Mouse (Mus musculus): ENCODE data around the gene BC017158.

The BC017158 gene

DNA sequence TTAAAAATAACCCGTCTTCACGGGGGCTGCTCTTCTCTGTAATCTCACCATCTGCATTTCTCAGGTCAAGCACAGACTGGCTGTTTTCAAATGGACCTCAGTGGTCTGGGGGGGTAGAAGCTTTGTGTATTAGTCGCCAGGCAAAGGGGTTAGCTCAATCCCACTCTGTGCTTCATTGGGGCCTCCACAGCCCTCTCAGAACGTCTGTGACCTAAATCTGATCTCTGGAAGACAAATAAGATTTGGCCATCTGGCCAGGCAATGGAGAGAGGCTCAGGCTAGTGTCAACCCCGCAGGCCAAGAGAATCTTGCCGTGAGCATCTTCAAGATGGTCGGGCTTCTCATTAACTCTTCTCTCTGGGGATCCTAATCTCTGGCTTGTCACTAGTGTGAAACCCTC is 16.5 kb upstream of the BC017158 start:
- H3K27me3 ChIP-seq (ENCODE audit: control insufficient read depth, insufficient read depth, low read length, poor library complexity, severe bottlenecking): no peaks in the 10 kb centered on the region
- H3K36me3 ChIP-seq (ENCODE audit: control insufficient read depth, insufficient read depth, low read length, poor library complexity, severe bottlenecking): no peaks in the 10 kb centered on the region
- DNase-seq (ENCODE audit: low read depth, low spot score): no peak

DNA sequence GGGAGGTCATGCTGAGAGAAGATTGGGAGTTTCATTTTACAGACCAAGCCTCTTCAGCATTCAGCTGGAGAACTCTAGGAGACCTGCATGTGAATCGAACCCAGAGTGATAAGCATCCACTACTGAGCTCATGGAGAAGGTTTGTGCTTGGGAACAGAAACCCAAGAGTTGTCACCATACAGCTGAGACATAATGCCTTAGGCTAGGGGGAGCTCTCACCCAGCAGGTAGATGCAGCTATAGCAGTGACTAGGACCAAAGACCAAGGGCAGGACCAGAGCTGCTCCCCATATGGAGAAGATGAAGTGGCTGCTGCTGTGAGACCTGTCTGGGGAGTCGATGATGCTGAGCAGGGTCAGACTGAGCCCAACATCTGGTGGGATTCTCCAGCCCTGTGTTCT is 15.6 kb upstream of the BC017158 start:
- H3K27me3 ChIP-seq (ENCODE audit: control insufficient read depth, insufficient read depth, low read length, poor library complexity, severe bottlenecking): no peaks in the 10 kb centered on the region
- DNase-seq (ENCODE audit: low read depth, low spot score): no peak

DNA sequence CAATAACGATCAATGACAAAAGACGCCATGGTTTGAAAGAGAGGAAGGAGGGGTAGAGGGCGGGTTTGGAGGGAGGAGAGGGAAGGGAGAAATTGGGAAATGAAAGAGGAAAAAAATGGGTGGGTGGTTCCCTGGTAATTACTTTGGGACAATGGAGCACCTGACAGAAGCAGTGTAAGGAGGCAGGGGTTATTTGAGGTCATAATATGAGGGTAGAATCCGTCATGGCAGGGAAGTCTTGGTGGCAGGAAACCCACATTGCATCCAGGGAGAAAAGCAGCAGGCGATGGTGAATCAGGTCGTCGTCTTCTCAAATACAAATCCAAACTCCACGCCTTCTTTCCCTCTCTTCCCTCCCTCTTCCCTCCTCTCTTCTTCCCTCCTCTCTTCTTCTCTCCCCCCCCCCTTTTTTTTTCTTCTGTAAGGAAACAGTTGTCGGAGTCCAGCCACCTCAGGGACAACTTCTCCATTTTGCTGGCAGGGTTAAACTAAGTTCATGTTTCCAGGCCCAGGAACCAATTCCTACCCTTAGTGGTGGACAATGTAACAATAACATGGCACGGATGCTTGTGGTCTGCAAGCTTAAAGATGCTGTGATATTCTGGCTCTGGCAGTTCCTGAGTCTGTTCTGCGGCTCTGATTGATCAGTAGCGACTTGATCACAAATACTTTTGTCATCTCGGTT is 14.5 kb upstream of the BC017158 start:
- DNase-seq (ENCODE audit: low read depth, low spot score): no peak
- Histone ChIP-seq H3K27me3 (ENCODE audit: control insufficient read depth, insufficient read depth, low read length, poor library complexity, severe bottlenecking) (no peaks in the 10 kb centered on the region), H3K36me3 (ENCODE audit: control insufficient read depth, insufficient read depth, low read length, poor library complexity, severe bottlenecking) (no peaks in the 10 kb centered on the region)

More for the DNA sequence above, 15.6 kb upstream of the BC017158 start:
- no peaks in the 10 kb centered on the region for H3K36me3 ChIP-seq (ENCODE audit: control insufficient read depth, insufficient read depth, low read length, poor library complexity, severe bottlenecking)

- H3K27me3 ChIP-seq (ENCODE audit: control insufficient read depth, insufficient read depth, low read length, poor library complexity, severe bottlenecking): no peaks in the 10 kb centered on the region
- H3K36me3 ChIP-seq (ENCODE audit: control insufficient read depth, insufficient read depth, low read length, poor library complexity, severe bottlenecking): no peaks in the 10 kb centered on the region
- DNase-seq (ENCODE audit: low read depth, low spot score): no peak
Measured at GRCm38 (mm10) chr7:128311811-128312210, 13.8 kb upstream of the BC017158 start.

DNA sequence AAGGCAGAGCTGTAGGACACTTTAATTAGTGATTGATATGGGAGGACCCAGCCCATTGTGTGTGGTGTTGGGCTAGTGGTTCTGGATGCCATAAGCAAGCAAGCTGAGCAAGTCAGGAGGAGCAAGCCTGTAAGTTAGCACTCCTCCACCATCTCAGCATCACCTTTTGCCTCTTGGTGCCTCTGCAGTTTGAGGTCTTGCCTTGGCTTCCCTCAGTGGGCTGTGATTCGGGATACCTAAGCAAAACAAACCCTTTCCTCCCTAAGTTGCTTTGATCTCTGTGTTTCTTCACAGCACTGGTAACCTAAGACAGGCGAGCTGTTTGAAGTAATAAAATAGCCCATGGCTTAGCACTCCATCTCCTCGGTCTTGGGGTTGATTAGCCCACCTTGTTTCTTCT is 13.3 kb upstream of the BC017158 start:
- DNase-seq (ENCODE audit: low read depth, low spot score): no peak
- H3K36me3 ChIP-seq (ENCODE audit: control insufficient read depth, insufficient read depth, low read length, poor library complexity, severe bottlenecking): no peaks in the 10 kb centered on the region

GRCm38 (mm10) chr7:128310229-128310688 is 12.3 kb upstream of the BC017158 start:
- DNase-seq (ENCODE audit: low read depth, low spot score): no peak
- Histone ChIP-seq H3K36me3 (ENCODE audit: control insufficient read depth, insufficient read depth, low read length, poor library complexity, severe bottlenecking) (no peaks in the 10 kb centered on the region), H3K27me3 (ENCODE audit: control insufficient read depth, insufficient read depth, low read length, poor library complexity, severe bottlenecking) (no peaks in the 10 kb centered on the region)

More for the DNA sequence above, 13.3 kb upstream of the BC017158 start:
- no peaks in the 10 kb centered on the region for H3K27me3 ChIP-seq (ENCODE audit: control insufficient read depth, insufficient read depth, low read length, poor library complexity, severe bottlenecking)

DNA sequence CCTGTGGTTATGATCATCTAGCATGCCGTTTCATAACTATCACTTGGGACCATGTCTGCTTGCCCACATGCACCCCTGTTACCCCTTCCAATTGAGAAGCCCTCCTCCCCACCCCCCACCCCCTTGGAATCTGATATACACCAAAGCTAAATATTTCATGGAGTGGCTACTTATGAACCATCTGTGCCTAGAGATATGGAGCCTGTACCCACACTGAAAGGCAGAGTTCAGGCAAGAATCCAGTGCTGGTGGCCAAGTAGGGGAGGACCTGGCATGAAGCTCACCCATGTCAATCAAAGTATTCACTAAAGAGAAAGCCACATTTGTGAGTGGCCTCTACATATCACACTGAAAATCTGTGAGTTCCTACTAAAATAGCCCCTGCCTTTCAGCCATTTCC is 11.8 kb upstream of the BC017158 start:
- no peaks in the 10 kb centered on the region for H3K27me3 ChIP-seq (ENCODE audit: control insufficient read depth, insufficient read depth, low read length, poor library complexity, severe bottlenecking)

DNA sequence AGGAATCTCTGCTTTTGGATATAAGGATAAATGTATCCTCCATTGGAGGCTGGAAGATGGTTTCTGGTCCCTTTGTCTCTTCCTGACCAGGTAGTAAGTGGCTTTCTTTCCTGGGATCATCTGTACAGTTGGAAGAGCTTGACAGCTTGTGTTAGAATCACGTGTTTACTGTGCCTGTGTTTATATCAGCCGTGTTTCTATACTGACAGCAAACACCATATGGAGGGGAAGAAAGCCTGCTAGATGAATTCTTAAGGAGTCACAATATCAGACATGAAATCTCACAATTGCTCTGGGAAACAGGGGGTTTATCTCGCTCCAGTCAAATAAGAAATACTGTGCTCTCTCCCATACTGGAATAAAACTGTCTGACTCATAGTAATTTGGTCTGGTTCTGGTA is 11.2 kb upstream of the BC017158 start:
- H3K36me3 ChIP-seq (ENCODE audit: control insufficient read depth, insufficient read depth, low read length, poor library complexity, severe bottlenecking): no peaks in the 10 kb centered on the region
- H3K27me3 ChIP-seq (ENCODE audit: control insufficient read depth, insufficient read depth, low read length, poor library complexity, severe bottlenecking): no peaks in the 10 kb centered on the region
- DNase-seq (ENCODE audit: low read depth, low spot score): no peak

More for the DNA sequence above, 11.8 kb upstream of the BC017158 start:
- no peak for DNase-seq (ENCODE audit: low read depth, low spot score)
- no peaks in the 10 kb centered on the region for H3K36me3 ChIP-seq (ENCODE audit: control insufficient read depth, insufficient read depth, low read length, poor library complexity, severe bottlenecking)

- Histone ChIP-seq H3K36me3 (ENCODE audit: control insufficient read depth, insufficient read depth, low read length, poor library complexity, severe bottlenecking) (no peaks in the 10 kb centered on the region), H3K27me3 (ENCODE audit: control insufficient read depth, insufficient read depth, low read length, poor library complexity, severe bottlenecking) (no peaks in the 10 kb centered on the region)
- no peak for DNase-seq (ENCODE audit: low read depth, low spot score)
Measured at GRCm38 (mm10) chr7:128307851-128308250, 9.9 kb upstream of the BC017158 start.

- H3K27me3 ChIP-seq (ENCODE audit: control insufficient read depth, insufficient read depth, low read length, poor library complexity, severe bottlenecking): no peaks in the 10 kb centered on the region
- DNase-seq (ENCODE audit: low read depth, low spot score): no peak
- no peaks in the 10 kb centered on the region for H3K36me3 ChIP-seq (ENCODE audit: control insufficient read depth, insufficient read depth, low read length, poor library complexity, severe bottlenecking)
Measured at GRCm38 (mm10) chr7:128304907-128305306, 6.9 kb upstream of the BC017158 start.

DNA sequence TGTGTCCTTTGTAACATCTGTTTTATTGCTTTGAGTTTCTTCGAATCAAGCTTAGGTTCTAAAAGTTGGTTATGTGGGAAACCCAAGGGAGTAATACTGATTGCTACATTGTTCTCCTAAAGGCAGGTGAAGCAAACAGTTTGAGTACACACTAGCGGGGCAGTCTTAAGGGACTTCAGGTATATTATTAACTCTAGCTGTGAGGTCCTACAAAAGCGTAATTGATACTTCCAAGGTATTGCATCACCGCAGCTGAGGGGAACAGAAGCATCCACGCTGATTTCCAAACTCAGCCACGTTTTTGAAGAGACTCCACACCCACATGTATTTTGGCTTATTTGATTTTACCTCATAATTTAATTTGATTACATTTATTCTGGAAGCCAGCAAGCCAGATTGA is 6.2 kb upstream of the BC017158 start:
- Histone ChIP-seq H3K27me3 (ENCODE audit: control insufficient read depth, insufficient read depth, low read length, poor library complexity, severe bottlenecking) (no peaks in the 10 kb centered on the region), H3K36me3 (ENCODE audit: control insufficient read depth, insufficient read depth, low read length, poor library complexity, severe bottlenecking) (no peaks in the 10 kb centered on the region)

GRCm38 (mm10) chr7:128302151-128302550 is 4.2 kb upstream of the BC017158 start:
- no peak for DNase-seq (ENCODE audit: low read depth, low spot score)
- Histone ChIP-seq H3K27me3 (ENCODE audit: control insufficient read depth, insufficient read depth, low read length, poor library complexity, severe bottlenecking) (no peaks in the 10 kb centered on the region), H3K36me3 (ENCODE audit: control insufficient read depth, insufficient read depth, low read length, poor library complexity, severe bottlenecking) (no peaks in the 10 kb centered on the region)

More for the DNA sequence above, 6.2 kb upstream of the BC017158 start:
- no peak for DNase-seq (ENCODE audit: low read depth, low spot score)

GRCm38 (mm10) chr7:128300952-128301351 is 3.0 kb upstream of the BC017158 start:
- Histone ChIP-seq H3K36me3 (ENCODE audit: control insufficient read depth, insufficient read depth, low read length, poor library complexity, severe bottlenecking) (no peaks in the 10 kb centered on the region), H3K27me3 (ENCODE audit: control insufficient read depth, insufficient read depth, low read length, poor library complexity, severe bottlenecking) (no peaks in the 10 kb centered on the region)
- DNase-seq (ENCODE audit: low read depth, low spot score): no peak

DNA sequence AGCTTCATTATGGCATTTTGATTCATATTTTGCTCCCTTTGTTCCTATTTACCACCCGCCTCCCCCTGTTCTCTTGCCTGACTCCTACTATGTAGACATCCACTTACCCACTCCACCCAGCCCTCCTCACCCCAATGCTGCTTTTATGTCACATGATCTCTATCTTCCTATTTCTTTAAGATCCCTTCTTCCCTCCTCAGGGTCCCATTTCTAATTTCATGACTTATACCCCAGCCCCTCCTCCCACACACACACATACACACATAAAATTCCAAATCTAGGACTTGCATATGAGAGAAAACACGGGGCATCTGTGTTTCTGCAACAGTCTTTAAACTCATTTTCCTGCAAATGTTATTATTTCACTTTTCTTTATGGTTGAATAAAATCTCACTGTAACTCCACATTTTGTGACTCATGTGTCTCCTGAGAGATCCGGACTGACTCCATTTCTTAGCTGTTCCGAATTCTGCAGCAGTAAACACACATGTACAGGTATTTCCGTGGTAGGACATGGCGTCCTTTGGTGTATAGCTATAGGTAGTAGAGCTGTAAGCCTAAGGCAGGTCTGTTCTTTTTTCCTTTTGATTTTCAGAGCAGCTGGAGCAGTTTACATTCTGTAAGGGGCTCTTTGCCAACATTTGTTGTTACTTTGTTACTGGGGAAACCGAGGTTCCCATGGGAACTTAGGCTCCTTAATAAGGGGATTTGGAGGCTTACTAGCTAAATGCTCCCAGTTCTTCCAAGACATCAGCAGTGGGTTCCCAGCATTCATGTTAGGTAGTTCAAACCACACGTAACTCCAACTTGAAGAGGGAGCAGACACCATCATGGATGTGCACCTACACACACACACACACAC is 742 bp upstream of the BC017158 start:
- no peak for DNase-seq (ENCODE audit: low read depth, low spot score)
- no peaks in the 10 kb centered on the region for H3K36me3 ChIP-seq (ENCODE audit: control insufficient read depth, insufficient read depth, low read length, poor library complexity, severe bottlenecking)
- H3K27me3 ChIP-seq (ENCODE audit: control insufficient read depth, insufficient read depth, low read length, poor library complexity, severe bottlenecking): no peaks in the 10 kb centered on the region

DNA sequence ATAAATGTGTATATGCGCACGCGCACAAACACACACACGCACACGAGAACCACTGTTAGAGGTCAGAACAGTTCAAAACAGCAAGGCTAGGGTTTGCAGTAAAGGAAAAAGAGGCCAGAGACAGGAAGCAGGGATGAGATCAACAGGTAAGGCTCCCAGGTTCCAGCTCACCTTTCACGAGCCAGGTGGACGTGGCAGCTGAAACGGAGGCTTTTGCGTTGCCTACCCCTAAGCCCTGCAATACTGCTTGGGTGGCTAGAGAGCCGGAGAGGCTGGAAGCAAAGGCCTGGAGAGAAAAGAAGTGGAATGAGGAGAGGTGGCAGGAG is 716 bp downstream of the BC017158 start:
- Histone ChIP-seq H3K36me3 (ENCODE audit: control insufficient read depth, insufficient read depth, low read length, poor library complexity, severe bottlenecking) (peaks cover 2% of the 10 kb centered on the region; the same call in 1 of the 2 replicates), H3K27me3 (ENCODE audit: control insufficient read depth, insufficient read depth, low read length, poor library complexity, severe bottlenecking) (no peaks in the 10 kb centered on the region)
- DNase-seq (ENCODE audit: low read depth, low spot score): no peak
